Mouse (Mus musculus) kidney, adult 8-10 months (tissue): ENCODE data around the gene Acp1.
A peak's percentile ranks its signal among the peaks of the same experiment; 100 is the strongest.

Source experiments
- DNase-seq, 2 experiments: peaks; one replicate each; pipeline ENCODE4 v3.0.0; 2022

Gene Acp1

DNA sequence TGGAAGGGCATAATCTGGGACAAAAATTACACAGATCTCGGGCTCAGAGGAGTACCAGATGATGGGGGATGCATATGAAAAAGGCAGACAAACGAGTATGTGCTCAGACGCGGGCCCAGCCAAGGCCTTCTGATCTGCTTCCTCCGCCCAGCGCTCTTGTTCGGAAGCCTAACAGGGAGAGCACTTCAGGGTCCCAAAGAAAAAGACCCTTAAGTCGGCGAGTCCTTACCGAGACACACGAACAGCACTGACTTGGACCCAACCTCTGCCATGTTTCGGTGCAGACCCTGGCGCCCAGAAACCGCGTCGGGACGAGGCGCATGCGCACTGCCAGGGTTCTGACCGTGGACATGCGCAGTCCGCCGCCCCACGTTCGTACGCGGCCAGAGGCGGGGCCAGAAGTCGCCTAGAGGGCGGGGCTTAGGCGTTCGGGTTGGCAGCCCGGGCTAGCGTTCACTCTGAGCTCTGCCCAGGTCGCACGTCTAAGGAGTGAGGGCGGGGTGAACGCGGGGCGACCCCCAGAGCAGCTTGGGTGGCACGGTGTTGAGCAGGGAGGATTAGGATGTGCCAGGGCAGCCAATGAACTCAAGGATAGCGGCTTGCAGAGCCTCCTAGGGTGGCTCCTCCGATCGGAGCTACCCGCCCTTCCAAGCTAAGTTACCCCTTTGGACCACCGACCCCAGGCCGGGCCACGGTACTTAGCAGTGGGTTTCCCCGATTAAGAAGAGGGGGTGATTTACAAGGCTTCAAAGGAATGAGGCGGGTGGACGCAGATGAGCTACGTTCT is at the start of gene Acp1, which contains the start of gene Sh3yl1:
Gene Acp1, minus strand, starts transcription at position 329 of the 787 bp plus-strand sequence.
Gene Sh3yl1, plus strand, starts transcription at position 408 of the 787 bp plus-strand sequence.
- DNase-seq = peak; percentile 95 to 96

- peak in 1 of 2 experiments; percentile 21 for DNase-seq
These were observed 32.8 kb upstream of the Acp1 start for GRCm38 (mm10) chr12:30944197-30944596.

DNA sequence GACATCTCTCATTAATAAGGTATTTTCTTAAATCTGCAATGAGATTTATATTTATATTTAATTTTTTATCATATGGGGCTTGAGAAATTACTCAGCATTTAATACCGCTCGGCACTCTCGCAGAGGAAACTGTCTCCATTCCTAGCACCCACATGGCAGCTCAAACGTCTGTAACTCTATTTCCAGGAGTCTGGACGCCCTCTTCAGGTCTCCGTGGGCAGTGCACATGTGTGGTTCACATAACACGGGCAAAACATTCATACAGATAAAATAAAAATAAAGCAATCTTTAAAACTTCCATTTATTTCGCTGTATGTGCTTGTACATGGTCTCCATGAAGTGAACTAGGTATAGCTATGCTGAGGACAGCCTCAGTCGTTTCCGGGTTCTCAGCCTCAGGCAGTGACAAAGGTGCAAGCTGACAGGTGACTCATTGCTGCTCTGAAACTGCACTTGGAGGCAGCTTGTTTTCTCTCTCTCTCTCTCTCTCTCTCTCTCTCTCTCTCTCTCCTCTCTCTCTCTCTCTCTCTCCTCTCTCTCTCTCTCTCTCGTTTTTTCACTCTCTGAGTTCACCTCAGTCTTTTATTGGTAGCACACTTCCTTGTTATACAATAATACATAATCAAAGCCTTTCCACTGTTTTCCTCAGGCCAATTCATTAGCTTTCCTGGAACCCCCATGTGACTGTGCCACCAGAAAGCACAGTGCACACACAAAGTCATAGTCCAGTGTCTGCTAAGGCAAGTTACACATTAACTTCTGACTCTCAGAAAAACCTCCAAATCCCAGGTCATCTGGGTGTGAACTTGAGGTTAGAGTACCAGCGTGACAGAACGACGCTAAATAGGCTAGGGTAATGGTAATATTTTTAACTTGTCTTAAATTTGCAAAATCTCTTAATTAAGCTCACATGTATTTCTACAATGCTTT is 31.9 kb upstream of the Acp1 start:
- DNase-seq = peak; percentile 70 to 90

DNA sequence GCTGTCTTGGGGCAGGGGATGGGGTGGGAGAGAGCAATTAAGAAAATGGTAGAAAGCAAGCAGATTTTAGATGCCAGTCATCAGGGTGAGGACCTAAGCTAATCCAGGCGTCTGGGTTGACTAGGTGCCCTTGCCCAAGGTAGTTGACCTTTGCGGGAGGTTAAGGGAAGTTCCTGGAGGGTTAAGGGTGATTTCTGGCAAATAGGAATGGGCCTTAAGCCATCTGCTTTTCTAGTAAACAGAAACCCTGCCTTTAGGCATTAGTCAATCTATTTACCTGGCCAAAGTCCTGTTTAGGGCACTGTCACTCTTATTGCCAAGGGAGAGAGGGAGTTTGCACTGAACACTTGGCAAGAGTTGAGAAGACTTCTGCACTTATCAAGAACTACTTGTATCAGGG is 25.5 kb upstream of the Acp1 start:
- DNase-seq = peak; percentile 13 to 61

DNA sequence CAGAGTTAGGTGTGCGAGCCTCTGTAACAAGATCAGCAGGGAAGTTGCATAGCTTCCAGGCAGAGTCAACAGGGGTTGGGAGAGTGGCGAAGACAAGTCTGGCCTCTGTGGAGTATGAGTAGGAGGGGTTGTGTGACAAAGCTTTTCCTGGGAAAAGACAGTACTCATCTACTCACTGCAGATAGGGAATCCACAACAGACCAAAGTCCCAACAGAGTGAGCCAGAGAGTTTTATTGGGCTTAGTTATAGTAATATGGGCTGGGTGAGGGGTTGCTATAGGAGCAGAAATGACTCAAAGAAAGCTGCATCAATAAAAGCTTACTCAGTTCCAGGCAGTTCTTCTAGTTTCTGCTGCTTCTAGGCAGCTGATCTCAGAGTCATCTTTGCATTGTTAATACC is 21.9 kb upstream of the Acp1 start:
- no peak for DNase-seq

GRCm38 (mm10) chr12:30928182-30928581 is 16.8 kb upstream of the Acp1 start:
- no peak for DNase-seq

DNA sequence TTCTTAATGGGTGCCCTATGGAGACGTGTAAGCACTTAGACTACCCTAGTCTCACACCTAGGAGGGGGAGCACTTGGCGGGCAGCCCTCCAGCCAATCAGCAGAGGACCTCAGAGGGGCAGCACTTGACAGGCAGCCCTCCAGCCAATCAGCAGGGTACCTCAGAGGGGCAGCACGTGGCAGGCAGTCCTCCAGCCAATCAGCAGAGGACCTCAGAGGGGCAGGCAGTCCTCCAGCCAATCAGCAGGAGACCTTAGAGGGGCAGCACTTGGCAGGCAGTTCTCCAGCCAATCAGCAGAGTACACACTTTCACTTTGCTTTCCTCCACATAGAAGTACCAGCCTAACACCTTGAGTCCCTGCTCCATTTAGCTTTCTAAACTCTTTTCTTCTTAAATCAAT is 11.0 kb upstream of the Acp1 start:
- no peak for DNase-seq

DNA sequence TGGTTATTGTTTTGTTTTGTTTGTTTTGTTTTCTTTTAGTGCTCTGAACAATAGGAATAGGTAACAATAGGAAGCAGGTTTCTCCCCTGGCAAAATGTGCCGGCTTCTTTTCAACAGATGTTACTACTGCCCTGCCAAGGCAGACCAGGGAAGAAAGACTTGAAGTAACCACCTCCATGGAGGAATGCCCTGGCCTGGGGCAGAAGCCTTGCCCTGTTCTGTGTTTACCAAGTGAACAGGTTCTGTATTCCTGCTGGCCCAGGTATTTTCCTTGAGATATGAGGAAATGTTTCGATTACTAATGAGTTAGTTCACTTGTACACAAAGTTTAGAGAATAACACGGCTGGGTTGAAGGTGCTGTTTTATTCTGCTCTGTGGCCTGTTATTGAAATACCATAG is 1.5 kb upstream of the Acp1 start:
- DNase-seq = peak; percentile 27 to 35

- DNase-seq = peak; percentile 78 to 87
These were observed 626 bp upstream of the Acp1 start for GRCm38 (mm10) chr12:30912048-30912381.

GRCm38 (mm10) chr12:30910860-30911259 is 529 bp downstream of the Acp1 start:
- no peak for DNase-seq

- no peak for DNase-seq
These were observed 1.5 kb downstream of the Acp1 start for GRCm38 (mm10) chr12:30909881-30910280.

- DNase-seq = no peak
These were observed 2.7 kb downstream of the Acp1 start for GRCm38 (mm10) chr12:30908658-30909057.

DNA sequence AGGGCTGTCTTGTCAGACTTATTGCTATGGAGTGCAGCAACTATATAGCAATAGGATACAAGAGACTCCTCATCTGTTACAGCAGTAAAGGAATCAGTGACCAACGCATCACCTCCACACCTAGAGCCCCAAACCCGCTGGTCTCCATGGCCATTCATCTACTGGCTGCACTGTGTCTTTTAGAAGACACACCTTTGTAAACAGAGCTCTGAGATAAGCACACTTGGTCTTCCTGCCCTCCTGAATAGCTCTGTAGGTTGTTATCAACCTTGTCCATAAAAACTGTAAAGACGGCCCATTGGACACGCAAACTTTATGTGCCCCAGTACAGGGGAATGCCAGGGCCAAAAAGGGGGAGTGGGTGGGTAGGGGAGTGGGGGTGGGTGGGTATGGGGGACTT is 14.3 kb downstream of the Acp1 start:
- no peak for DNase-seq

- no peak for DNase-seq
These were observed 20.0 kb downstream of the Acp1 start for GRCm38 (mm10) chr12:30891438-30891837.

- DNase-seq = peak; percentile 41 to 78
These were observed 21.3 kb downstream of the Acp1 start for GRCm38 (mm10) chr12:30890067-30890466.

- DNase-seq = no peak
These were observed 23.4 kb downstream of the Acp1 start for GRCm38 (mm10) chr12:30888003-30888402.

DNA sequence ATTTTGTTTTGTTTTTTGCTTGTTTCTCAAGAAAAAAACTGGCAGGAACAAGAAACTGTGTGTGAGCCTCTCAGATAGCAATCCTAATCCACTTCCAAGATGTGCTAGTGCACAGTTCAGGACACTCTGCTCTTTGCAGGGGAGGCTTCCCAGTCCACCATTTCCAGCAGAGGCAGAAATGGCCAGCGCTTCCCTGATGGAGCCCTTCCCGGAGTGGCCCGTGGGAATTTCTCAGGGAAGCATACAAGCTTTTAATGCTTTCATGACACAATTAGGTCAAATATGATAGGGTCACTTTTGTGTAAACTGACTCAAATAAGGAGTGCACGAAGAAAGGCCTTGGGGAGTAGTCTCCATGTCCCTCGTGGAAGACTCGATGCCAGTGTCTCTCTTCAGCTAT is 25.5 kb downstream of the Acp1 start:
- DNase-seq = no peak

DNA sequence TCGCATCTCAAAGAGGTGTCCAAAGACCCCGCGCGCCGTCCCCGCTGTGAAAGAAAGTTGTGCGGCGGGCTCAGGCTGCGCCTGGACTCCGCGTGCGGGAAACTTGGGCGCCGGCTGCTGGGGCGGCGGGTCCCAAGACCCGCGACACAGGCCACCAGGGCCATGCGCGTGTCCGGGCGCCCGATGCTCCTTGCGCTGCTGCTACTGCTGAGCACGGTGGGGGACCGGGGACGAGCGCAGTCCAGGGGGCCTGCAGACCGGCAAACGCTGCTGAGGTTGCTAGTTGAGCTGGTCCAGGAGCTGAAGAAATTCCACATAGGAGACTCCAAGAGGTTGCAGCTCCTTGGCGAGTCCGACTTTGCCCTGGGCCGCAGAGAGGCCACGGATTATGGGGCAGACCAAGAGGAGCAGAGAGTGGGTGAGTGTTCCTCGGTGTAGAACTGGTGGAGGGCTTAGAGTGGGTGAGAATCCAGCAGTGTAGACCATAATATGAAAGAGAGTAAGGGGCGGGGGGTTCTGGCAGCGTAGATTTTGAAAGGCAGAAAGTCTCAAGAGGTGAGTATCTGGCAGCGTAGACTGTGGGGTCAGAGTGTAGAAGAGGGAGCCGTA is 26.7 kb downstream of the Acp1 start:
- DNase-seq = no peak

DNA sequence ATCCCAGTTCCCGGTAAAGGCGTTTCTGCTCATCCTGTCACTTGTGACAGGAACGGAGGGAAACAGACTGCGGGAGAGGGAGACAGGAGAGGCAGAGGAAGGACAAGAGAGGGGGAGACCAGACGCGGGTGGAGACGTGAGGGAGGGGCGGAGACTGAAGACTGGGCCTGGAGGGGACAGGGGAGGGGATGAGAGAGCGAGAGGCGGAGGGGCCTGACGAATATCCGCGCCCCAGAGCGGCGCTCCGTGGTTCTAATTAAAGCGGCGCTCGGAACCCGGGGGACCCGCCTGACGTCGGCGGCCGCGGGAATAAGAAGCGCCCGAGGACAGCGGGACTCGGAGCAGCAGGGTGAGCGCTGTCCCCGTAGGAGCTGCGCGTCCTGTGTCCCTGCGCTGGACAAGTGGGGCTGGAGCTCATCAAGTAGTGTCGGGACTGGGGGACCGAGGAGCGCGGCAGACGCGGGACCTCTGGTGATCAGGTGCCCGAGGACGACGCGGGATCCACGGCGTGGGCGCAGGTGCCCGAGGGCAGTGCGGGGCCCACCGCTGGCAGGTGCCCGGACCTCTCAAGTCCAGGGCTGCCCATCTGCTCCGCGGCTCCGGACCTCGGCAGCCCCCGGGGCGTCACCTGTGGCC is 27.3 kb downstream of the Acp1 start, which contains the start of gene Alkal2:
Gene Alkal2, plus strand, starts transcription at position 337 of the 636 bp plus-strand sequence.
- no peak for DNase-seq

GRCm38 (mm10) chr12:30883592-30883985 is 27.8 kb downstream of the Acp1 start:
- DNase-seq = no peak

DNA sequence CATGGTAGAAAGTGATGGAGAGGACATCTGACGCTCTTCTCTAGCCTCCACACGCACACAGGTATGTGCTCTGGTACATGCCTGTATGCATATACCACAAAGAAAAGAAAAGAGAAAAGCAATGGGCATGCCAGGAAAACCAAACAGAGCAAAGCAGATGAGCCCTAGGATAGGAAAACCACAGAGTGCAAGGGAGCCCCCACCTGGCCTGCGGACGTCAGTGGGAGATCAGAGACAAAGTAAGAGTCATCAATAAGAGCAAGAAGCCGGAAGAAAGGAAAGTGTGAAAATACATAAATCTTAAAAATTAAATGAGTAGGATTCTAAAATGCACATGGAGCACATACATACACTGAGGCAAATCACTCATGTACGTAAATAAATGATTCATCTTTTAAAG is 31.9 kb downstream of the Acp1 start:
- DNase-seq = peak in 1 of 2 experiments; percentile 27

DNA sequence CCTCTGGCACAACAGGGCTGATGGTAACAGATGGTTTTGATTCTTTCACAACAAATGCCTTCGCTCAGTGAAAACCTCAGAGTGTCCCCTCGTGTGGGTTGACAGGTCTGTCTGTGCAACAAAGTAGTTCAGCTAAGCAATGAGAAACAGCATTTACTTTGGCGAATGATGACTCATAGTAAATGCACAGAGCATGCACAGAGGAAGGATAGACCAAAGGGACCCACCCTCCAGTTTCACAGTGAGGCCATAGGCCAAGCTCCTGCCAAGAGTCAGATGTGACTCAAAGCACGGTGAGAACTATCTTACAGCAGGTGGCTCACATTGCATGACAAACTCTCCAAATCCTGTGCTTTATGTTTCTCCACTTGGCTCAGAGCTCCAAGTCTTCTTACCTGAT is 45.6 kb downstream of the Acp1 start:
- DNase-seq = no peak

GRCm38 (mm10) chr12:30864347-30864746 is 47.0 kb downstream of the Acp1 start:
- DNase-seq = no peak
